Mouse (Mus musculus): ENCODE measurements around the gene Ndfip2. TPM values are rescaled to one million over a fixed set of nuclear protein-coding genes. Genes with fewer than 3 reads are reported as not detected.
A peak's percentile ranks its signal among the peaks of the same experiment; 100 is the strongest.

Gene Ndfip2
- polyA plus RNA-seq, 1 experiment from 2014 or later: 57.8 TPM

GRCm38 (mm10) chr14:105267095-105267494 lies 8.7 kb downstream of the Ndfip2 start:
- Histone ChIP-seq H3K27me3 (ENCODE audit: control insufficient read depth, insufficient read depth, low read length) (no peaks in the 10 kb centered on the region), H3K4me2 (peak overlapping the region; percentile 19; the same call in 1 of the 2 replicates), H3K4me3 (ENCODE audit: low read depth, low read length) (no peak overlapping the region), H3K4me1 (ENCODE audit: control insufficient read depth, insufficient read depth, low read length) (peaks cover 13% of the 10 kb centered on the region), H3K27ac (ENCODE audit: low read depth, low read length) (no peak overlapping the region), H3K9ac (ENCODE audit: low read depth, low read length) (0 out of 2 replicates have a peak overlapping the region, but pooled peaks have one; percentile 5), H3K9me3 (replicated peaks; ENCODE audit: control insufficient read depth, low read length) (no peaks in the 10 kb centered on the region), H3K36me3 (ENCODE audit: control insufficient read depth, insufficient read depth, low read length) (no peaks in the 10 kb centered on the region)
- WGBS (ENCODE audit: insufficient replicate concordance): 44% methylated on average over 6 of the region's 6 CpGs
- ATAC-seq (replicated peaks; ENCODE audit: insufficient number of reproducible peaks, low FRiP score, low TSS enrichment): no peak

- 60% methylated on average over 6 of the region's 6 CpGs for WGBS (ENCODE audit: insufficient replicate concordance)
- Histone ChIP-seq H3K27ac (ENCODE audit: low read depth, low read length) (no peak overlapping the region), H3K27me3 (ENCODE audit: control insufficient read depth, insufficient read depth, low read length) (no peaks in the 10 kb centered on the region), H3K4me3 (ENCODE audit: low read depth, low read length) (no peak overlapping the region), H3K4me1 (ENCODE audit: control insufficient read depth, insufficient read depth, low read length) (peaks cover 14% of the 10 kb centered on the region), H3K9me3 (replicated peaks; ENCODE audit: control insufficient read depth, low read length) (no peaks in the 10 kb centered on the region), H3K9ac (ENCODE audit: low read depth, low read length) (no peak overlapping the region), H3K4me2 (no peak overlapping the region), H3K36me3 (ENCODE audit: control insufficient read depth, insufficient read depth, low read length) (no peaks in the 10 kb centered on the region)
- no peak for ATAC-seq (replicated peaks; ENCODE audit: insufficient number of reproducible peaks, low FRiP score, low TSS enrichment)
Observed at GRCm38 (mm10) chr14:105272030-105272429, 13.7 kb downstream of the Ndfip2 start.

- H3K27me3 ChIP-seq (ENCODE audit: control insufficient read depth, insufficient read depth, low read length): no peaks in the 10 kb centered on the region
- no peak overlapping the region for H3K4me3 ChIP-seq (ENCODE audit: low read depth, low read length)
- WGBS (ENCODE audit: insufficient replicate concordance): 63% methylated on average over 4 of the region's 4 CpGs
- no peaks in the 10 kb centered on the region for H3K9me3 ChIP-seq (replicated peaks; ENCODE audit: control insufficient read depth, low read length)
- H3K27ac ChIP-seq (ENCODE audit: low read depth, low read length): no peak overlapping the region
- H3K36me3 ChIP-seq (ENCODE audit: control insufficient read depth, insufficient read depth, low read length): no peaks in the 10 kb centered on the region
- H3K4me1 ChIP-seq (ENCODE audit: control insufficient read depth, insufficient read depth, low read length): peaks cover 11% of the 10 kb centered on the region; the same call in 1 of the 2 replicates
- no peak overlapping the region for H3K4me2 ChIP-seq
- no peak for ATAC-seq (replicated peaks; ENCODE audit: insufficient number of reproducible peaks, low FRiP score, low TSS enrichment)
- H3K9ac ChIP-seq (ENCODE audit: low read depth, low read length): no peak overlapping the region
Observed at GRCm38 (mm10) chr14:105272539-105272938, 14.2 kb downstream of the Ndfip2 start.

- 57% methylated on average over 5 of the region's 5 CpGs for WGBS (ENCODE audit: insufficient replicate concordance)
- Histone ChIP-seq H3K4me3 (ENCODE audit: low read depth, low read length) (no peak overlapping the region), H3K27ac (ENCODE audit: low read depth, low read length) (no peak overlapping the region), H3K9me3 (replicated peaks; ENCODE audit: control insufficient read depth, low read length) (no peaks in the 10 kb centered on the region), H3K36me3 (ENCODE audit: control insufficient read depth, insufficient read depth, low read length) (no peaks in the 10 kb centered on the region), H3K4me2 (no peak overlapping the region), H3K4me1 (ENCODE audit: control insufficient read depth, insufficient read depth, low read length) (peaks cover 11% of the 10 kb centered on the region; the same call in 1 of the 2 replicates), H3K27me3 (ENCODE audit: control insufficient read depth, insufficient read depth, low read length) (no peaks in the 10 kb centered on the region), H3K9ac (ENCODE audit: low read depth, low read length) (no peak overlapping the region)
- ATAC-seq (replicated peaks; ENCODE audit: insufficient number of reproducible peaks, low FRiP score, low TSS enrichment): no peak; the same call in 1 of the 2 replicates
Observed at GRCm38 (mm10) chr14:105275196-105275595, 16.8 kb downstream of the Ndfip2 start.

- no peaks in the 10 kb centered on the region for H3K36me3 ChIP-seq (ENCODE audit: control insufficient read depth, insufficient read depth, low read length)
Observed at GRCm38 (mm10) chr14:105277277-105277676, 18.9 kb downstream of the Ndfip2 start.

GRCm38 (mm10) chr14:105284062-105284461 lies 25.7 kb downstream of the Ndfip2 start:
- H3K36me3 ChIP-seq (ENCODE audit: control insufficient read depth, insufficient read depth, low read length): no peaks in the 10 kb centered on the region
- no peaks in the 10 kb centered on the region for H3K27me3 ChIP-seq (ENCODE audit: control insufficient read depth, insufficient read depth, low read length)
- no peak overlapping the region for H3K4me3 ChIP-seq (ENCODE audit: low read depth, low read length)
- H3K9ac ChIP-seq (ENCODE audit: low read depth, low read length): no peak overlapping the region
- no peak overlapping the region for H3K4me2 ChIP-seq
- no peak for ATAC-seq (replicated peaks; ENCODE audit: insufficient number of reproducible peaks, low FRiP score, low TSS enrichment)
- WGBS (ENCODE audit: insufficient replicate concordance): 91% methylated on average over 3 of the region's 3 CpGs
- no peak overlapping the region for H3K27ac ChIP-seq (ENCODE audit: low read depth, low read length)
- H3K4me1 ChIP-seq (ENCODE audit: control insufficient read depth, insufficient read depth, low read length): no peaks in the 10 kb centered on the region
- no peaks in the 10 kb centered on the region for H3K9me3 ChIP-seq (replicated peaks; ENCODE audit: control insufficient read depth, low read length)

More at GRCm38 (mm10) chr14:105277277-105277676, 18.9 kb downstream of the Ndfip2 start:
- no peak for ATAC-seq (replicated peaks; ENCODE audit: insufficient number of reproducible peaks, low FRiP score, low TSS enrichment)
- H3K4me2 ChIP-seq: no peak overlapping the region
- H3K27ac ChIP-seq (ENCODE audit: low read depth, low read length): no peak overlapping the region
- no peak overlapping the region for H3K4me3 ChIP-seq (ENCODE audit: low read depth, low read length)
- no peaks in the 10 kb centered on the region for H3K27me3 ChIP-seq (ENCODE audit: control insufficient read depth, insufficient read depth, low read length)
- no peak overlapping the region for H3K9ac ChIP-seq (ENCODE audit: low read depth, low read length)
- H3K9me3 ChIP-seq (replicated peaks; ENCODE audit: control insufficient read depth, low read length): no peaks in the 10 kb centered on the region
- 71% methylated on average over 5 of the region's 5 CpGs for WGBS (ENCODE audit: insufficient replicate concordance)
- peaks cover 11% of the 10 kb centered on the region; the same call in 1 of the 2 replicates for H3K4me1 ChIP-seq (ENCODE audit: control insufficient read depth, insufficient read depth, low read length)

GRCm38 (mm10) chr14:105287557-105287956 lies 29.2 kb downstream of the Ndfip2 start:
- Histone ChIP-seq H3K36me3 (ENCODE audit: control insufficient read depth, insufficient read depth, low read length) (0 out of 2 replicates have a peak, but pooled peaks cover 3% of the 10 kb centered on the region), H3K27me3 (ENCODE audit: control insufficient read depth, insufficient read depth, low read length) (no peaks in the 10 kb centered on the region), H3K4me3 (ENCODE audit: low read depth, low read length) (no peak overlapping the region), H3K4me1 (ENCODE audit: control insufficient read depth, insufficient read depth, low read length) (no peaks in the 10 kb centered on the region), H3K4me2 (no peak overlapping the region), H3K9ac (ENCODE audit: low read depth, low read length) (no peak overlapping the region), H3K27ac (ENCODE audit: low read depth, low read length) (no peak overlapping the region), H3K9me3 (replicated peaks; ENCODE audit: control insufficient read depth, low read length) (no peaks in the 10 kb centered on the region)
- WGBS (ENCODE audit: insufficient replicate concordance): 85% methylated on average over 4 of the region's 4 CpGs
- no peak for ATAC-seq (replicated peaks; ENCODE audit: insufficient number of reproducible peaks, low FRiP score, low TSS enrichment)

- no peak for ATAC-seq (replicated peaks; ENCODE audit: insufficient number of reproducible peaks, low FRiP score, low TSS enrichment)
- 0 out of 2 replicates have a peak, but pooled peaks cover 3% of the 10 kb centered on the region for H3K36me3 ChIP-seq (ENCODE audit: control insufficient read depth, insufficient read depth, low read length)
- no peak overlapping the region for H3K9ac ChIP-seq (ENCODE audit: low read depth, low read length)
- H3K27me3 ChIP-seq (ENCODE audit: control insufficient read depth, insufficient read depth, low read length): no peaks in the 10 kb centered on the region
- 82% methylated on average over 2 of the region's 2 CpGs for WGBS (ENCODE audit: insufficient replicate concordance)
- H3K27ac ChIP-seq (ENCODE audit: low read depth, low read length): no peak overlapping the region
- no peak overlapping the region for H3K4me2 ChIP-seq
- H3K9me3 ChIP-seq (replicated peaks; ENCODE audit: control insufficient read depth, low read length): no peaks in the 10 kb centered on the region
- no peaks in the 10 kb centered on the region for H3K4me1 ChIP-seq (ENCODE audit: control insufficient read depth, insufficient read depth, low read length)
- no peak overlapping the region for H3K4me3 ChIP-seq (ENCODE audit: low read depth, low read length)
Observed at GRCm38 (mm10) chr14:105287972-105288371, 29.6 kb downstream of the Ndfip2 start.

GRCm38 (mm10) chr14:105288529-105288928 lies 30.2 kb downstream of the Ndfip2 start:
- Histone ChIP-seq H3K27me3 (ENCODE audit: control insufficient read depth, insufficient read depth, low read length) (no peaks in the 10 kb centered on the region), H3K4me2 (no peak overlapping the region), H3K4me3 (ENCODE audit: low read depth, low read length) (no peak overlapping the region), H3K9ac (ENCODE audit: low read depth, low read length) (no peak overlapping the region), H3K4me1 (ENCODE audit: control insufficient read depth, insufficient read depth, low read length) (no peaks in the 10 kb centered on the region), H3K36me3 (ENCODE audit: control insufficient read depth, insufficient read depth, low read length) (0 out of 2 replicates have a peak, but pooled peaks cover 3% of the 10 kb centered on the region), H3K27ac (ENCODE audit: low read depth, low read length) (no peak overlapping the region), H3K9me3 (replicated peaks; ENCODE audit: control insufficient read depth, low read length) (no peaks in the 10 kb centered on the region)
- no peak for ATAC-seq (replicated peaks; ENCODE audit: insufficient number of reproducible peaks, low FRiP score, low TSS enrichment)
- WGBS (ENCODE audit: insufficient replicate concordance): 97% methylated on average over 4 of the region's 4 CpGs

All from heart, embryonic 11.5 days (tissue).